Mouse (Mus musculus): ENCODE measurements at regions not wholly inside any gene's neighbourhood (a gene's known extent, or its start where the extent isn't known, plus 50 kb on each side); places are given as distances from the start of the nearest gene placed in this dataset.

GRCm38 (mm10) chr4:106244826-106245510, 71.0 kb upstream of the Usp24 start:
- no peak for ATAC-seq (ENCODE audit: insufficient read depth, low FRiP score)
- H3K27ac ChIP-seq (ENCODE audit: low read length) = no peak overlapping the region
- H3K9ac ChIP-seq (ENCODE audit: low read length) = no peak overlapping the region
- H3K9me3 ChIP-seq (replicated peaks; ENCODE audit: control insufficient read depth, low read length) = no peaks in the 10 kb centered on the region
- H3K4me3 ChIP-seq (replicated peaks; ENCODE audit: low read length) = no peak overlapping the region
- H3K4me2 ChIP-seq (ENCODE audit: low read depth, low read length) = no peak overlapping the region
- WGBS = 79% methylated on average over 9 of the region's 9 CpGs
- no peaks in the 10 kb centered on the region for H3K36me3 ChIP-seq (ENCODE audit: control insufficient read depth, insufficient read depth, low read length)
- H3K27me3 ChIP-seq (ENCODE audit: control insufficient read depth, insufficient read depth, low read length) = no peaks in the 10 kb centered on the region
- H3K4me1 ChIP-seq (ENCODE audit: control insufficient read depth, insufficient read depth, low read length) = no peaks in the 10 kb centered on the region

- H3K36me3 ChIP-seq (ENCODE audit: control insufficient read depth, insufficient read depth, low read length) = no peaks in the 10 kb centered on the region
- ATAC-seq (ENCODE audit: insufficient read depth, low FRiP score) = no peak
- no peak overlapping the region for H3K4me3 ChIP-seq (replicated peaks; ENCODE audit: low read length)
- no peaks in the 10 kb centered on the region for H3K9me3 ChIP-seq (replicated peaks; ENCODE audit: control insufficient read depth, low read length)
- no peak overlapping the region for H3K27ac ChIP-seq (ENCODE audit: low read length)
- no peaks in the 10 kb centered on the region for H3K4me1 ChIP-seq (ENCODE audit: control insufficient read depth, insufficient read depth, low read length)
- WGBS = 82% methylated on average over 2 of the region's 2 CpGs
- no peak overlapping the region for H3K9ac ChIP-seq (ENCODE audit: low read length)
- no peak overlapping the region for H3K4me2 ChIP-seq (ENCODE audit: low read depth, low read length)
- no peaks in the 10 kb centered on the region for H3K27me3 ChIP-seq (ENCODE audit: control insufficient read depth, insufficient read depth, low read length)
Measured at GRCm38 (mm10) chr4:106246695-106247094, 69.3 kb upstream of the Usp24 start.

- no peak for ATAC-seq (ENCODE audit: insufficient read depth, low FRiP score)
- Histone ChIP-seq H3K4me3 (replicated peaks; ENCODE audit: low read length) (no peak overlapping the region), H3K27me3 (ENCODE audit: control insufficient read depth, insufficient read depth, low read length) (no peaks in the 10 kb centered on the region), H3K4me1 (ENCODE audit: control insufficient read depth, insufficient read depth, low read length) (no peaks in the 10 kb centered on the region), H3K9ac (ENCODE audit: low read length) (no peak overlapping the region), H3K36me3 (ENCODE audit: control insufficient read depth, insufficient read depth, low read length) (no peaks in the 10 kb centered on the region), H3K4me2 (ENCODE audit: low read depth, low read length) (no peak overlapping the region), H3K9me3 (replicated peaks; ENCODE audit: control insufficient read depth, low read length) (no peaks in the 10 kb centered on the region), H3K27ac (ENCODE audit: low read length) (no peak overlapping the region)
- WGBS = 93% methylated on average over 5 of the region's 5 CpGs
Measured at GRCm38 (mm10) chr4:106247398-106247797, 68.6 kb upstream of the Usp24 start.

GRCm38 (mm10) chr4:106248272-106248671, 67.7 kb upstream of the Usp24 start:
- ATAC-seq (ENCODE audit: insufficient read depth, low FRiP score) = no peak
- H3K9me3 ChIP-seq (replicated peaks; ENCODE audit: control insufficient read depth, low read length) = no peaks in the 10 kb centered on the region
- H3K27me3 ChIP-seq (ENCODE audit: control insufficient read depth, insufficient read depth, low read length) = no peaks in the 10 kb centered on the region
- WGBS = 86% methylated on average over 8 of the region's 8 CpGs
- H3K27ac ChIP-seq (ENCODE audit: low read length) = no peak overlapping the region
- H3K36me3 ChIP-seq (ENCODE audit: control insufficient read depth, insufficient read depth, low read length) = no peaks in the 10 kb centered on the region
- H3K4me3 ChIP-seq (replicated peaks; ENCODE audit: low read length) = no peak overlapping the region
- H3K4me2 ChIP-seq (ENCODE audit: low read depth, low read length) = no peak overlapping the region
- no peaks in the 10 kb centered on the region for H3K4me1 ChIP-seq (ENCODE audit: control insufficient read depth, insufficient read depth, low read length)
- no peak overlapping the region for H3K9ac ChIP-seq (ENCODE audit: low read length)

- Histone ChIP-seq H3K27ac (ENCODE audit: low read length) (no peak overlapping the region), H3K9me3 (replicated peaks; ENCODE audit: control insufficient read depth, low read length) (no peaks in the 10 kb centered on the region), H3K4me3 (replicated peaks; ENCODE audit: low read length) (no peak overlapping the region), H3K4me2 (ENCODE audit: low read depth, low read length) (no peak overlapping the region), H3K4me1 (ENCODE audit: control insufficient read depth, insufficient read depth, low read length) (no peaks in the 10 kb centered on the region), H3K36me3 (ENCODE audit: control insufficient read depth, insufficient read depth, low read length) (no peaks in the 10 kb centered on the region), H3K9ac (ENCODE audit: low read length) (no peak overlapping the region), H3K27me3 (ENCODE audit: control insufficient read depth, insufficient read depth, low read length) (no peaks in the 10 kb centered on the region)
- WGBS = 65% methylated on average over 7 of the region's 7 CpGs
- ATAC-seq (ENCODE audit: insufficient read depth, low FRiP score) = no peak
Measured at GRCm38 (mm10) chr4:106249028-106249782, 66.8 kb upstream of the Usp24 start.

- no peak for ATAC-seq (ENCODE audit: insufficient read depth, low FRiP score)
- no peak overlapping the region for H3K4me2 ChIP-seq (ENCODE audit: low read depth, low read length)
- 95% methylated on average over 2 of the region's 2 CpGs for WGBS
- H3K4me1 ChIP-seq (ENCODE audit: control insufficient read depth, insufficient read depth, low read length) = no peaks in the 10 kb centered on the region
- no peaks in the 10 kb centered on the region for H3K27me3 ChIP-seq (ENCODE audit: control insufficient read depth, insufficient read depth, low read length)
- no peak overlapping the region for H3K9ac ChIP-seq (ENCODE audit: low read length)
- no peak overlapping the region for H3K4me3 ChIP-seq (replicated peaks; ENCODE audit: low read length)
- no peaks in the 10 kb centered on the region for H3K36me3 ChIP-seq (ENCODE audit: control insufficient read depth, insufficient read depth, low read length)
- H3K9me3 ChIP-seq (replicated peaks; ENCODE audit: control insufficient read depth, low read length) = no peaks in the 10 kb centered on the region
- H3K27ac ChIP-seq (ENCODE audit: low read length) = no peak overlapping the region
Measured at GRCm38 (mm10) chr4:106250048-106250447, 66.0 kb upstream of the Usp24 start.

GRCm38 (mm10) chr4:106251430-106251829, 64.6 kb upstream of the Usp24 start:
- 83% methylated on average over 1 of the region's 1 CpGs for WGBS
- H3K9me3 ChIP-seq (replicated peaks; ENCODE audit: control insufficient read depth, low read length) = no peaks in the 10 kb centered on the region
- H3K36me3 ChIP-seq (ENCODE audit: control insufficient read depth, insufficient read depth, low read length) = no peaks in the 10 kb centered on the region
- peaks cover 5% of the 10 kb centered on the region; the same call in 1 of the 2 replicates for H3K4me1 ChIP-seq (ENCODE audit: control insufficient read depth, insufficient read depth, low read length)
- no peak for ATAC-seq (ENCODE audit: insufficient read depth, low FRiP score)
- no peak overlapping the region for H3K4me3 ChIP-seq (replicated peaks; ENCODE audit: low read length)
- no peak overlapping the region for H3K27ac ChIP-seq (ENCODE audit: low read length)
- H3K9ac ChIP-seq (ENCODE audit: low read length) = no peak overlapping the region
- no peak overlapping the region for H3K4me2 ChIP-seq (ENCODE audit: low read depth, low read length)
- no peaks in the 10 kb centered on the region for H3K27me3 ChIP-seq (ENCODE audit: control insufficient read depth, insufficient read depth, low read length)

- Histone ChIP-seq H3K4me1 (ENCODE audit: control insufficient read depth, insufficient read depth, low read length) (peaks cover 7% of the 10 kb centered on the region; the same call in 1 of the 2 replicates), H3K9me3 (replicated peaks; ENCODE audit: control insufficient read depth, low read length) (no peaks in the 10 kb centered on the region), H3K27me3 (ENCODE audit: control insufficient read depth, insufficient read depth, low read length) (no peaks in the 10 kb centered on the region), H3K27ac (ENCODE audit: low read length) (no peak overlapping the region), H3K36me3 (ENCODE audit: control insufficient read depth, insufficient read depth, low read length) (no peaks in the 10 kb centered on the region), H3K4me3 (replicated peaks; ENCODE audit: low read length) (no peak overlapping the region), H3K9ac (ENCODE audit: low read length) (no peak overlapping the region), H3K4me2 (ENCODE audit: low read depth, low read length) (no peak overlapping the region)
- 93% methylated on average over 6 of the region's 6 CpGs for WGBS
- ATAC-seq (ENCODE audit: insufficient read depth, low FRiP score) = no peak
Measured at GRCm38 (mm10) chr4:106252946-106253345, 63.1 kb upstream of the Usp24 start.

GRCm38 (mm10) chr4:106254761-106255475, 61.1 kb upstream of the Usp24 start:
- WGBS = 68% methylated on average over 3 of the region's 3 CpGs
- Histone ChIP-seq H3K4me2 (ENCODE audit: low read depth, low read length) (no peak overlapping the region), H3K27ac (ENCODE audit: low read length) (no peak overlapping the region), H3K4me3 (replicated peaks; ENCODE audit: low read length) (no peak overlapping the region), H3K9me3 (replicated peaks; ENCODE audit: control insufficient read depth, low read length) (no peaks in the 10 kb centered on the region), H3K9ac (ENCODE audit: low read length) (no peak overlapping the region), H3K36me3 (ENCODE audit: control insufficient read depth, insufficient read depth, low read length) (no peaks in the 10 kb centered on the region), H3K4me1 (ENCODE audit: control insufficient read depth, insufficient read depth, low read length) (peaks cover 7% of the 10 kb centered on the region; the same call in 1 of the 2 replicates), H3K27me3 (ENCODE audit: control insufficient read depth, insufficient read depth, low read length) (no peaks in the 10 kb centered on the region)
- no peak for ATAC-seq (ENCODE audit: insufficient read depth, low FRiP score)
